Mouse (Mus musculus) hindbrain, embryonic 12.5 days (tissue): ENCODE measurements at regions not wholly inside any gene's neighbourhood (a gene's known extent, or its start where the extent isn't known, plus 50 kb on each side); places are given as distances from the start of the nearest gene placed in this dataset.

Experiments used
- ATAC-seq: fragments of 200-750 bp; cut with Nextera tagmentation; 2 replicates; pipeline ENCODE4 v1.8.0; 2017; ENCODE audit warnings: moderate TSS enrichment; ENCODE audit not compliant: low FRiP score
- H3K27ac ChIP-seq: fragments of 300-500 bp; sonication (generic); 2 replicates; pipeline ENCODE4 v1.5.1; 2016; ENCODE audit warnings: mild to moderate bottlenecking
- H3K27me3 ChIP-seq: fragments of 300-500 bp; sonication (generic); 2 replicates; pipeline ENCODE4 v1.6.1; 2016; ENCODE audit warnings: mild to moderate bottlenecking
- H3K36me3 ChIP-seq: fragments of 300-500 bp; sonication (generic); 2 replicates; pipeline ENCODE4 v1.6.1; 2016; ENCODE audit warnings: mild to moderate bottlenecking
- H3K4me1 ChIP-seq: fragments of 300-500 bp; sonication (generic); 2 replicates; pipeline ENCODE4 v1.6.1; 2016
- H3K4me2 ChIP-seq: fragments of 300-500 bp; sonication (generic); replicated peaks from 2 replicates; pipeline ENCODE4 v1.6.1; 2016; ENCODE audit warnings: mild to moderate bottlenecking
- H3K4me3 ChIP-seq: fragments of 300-500 bp; sonication (generic); 2 replicates; pipeline ENCODE4 v1.5.1; 2016; ENCODE audit warnings: mild to moderate bottlenecking
- H3K9ac ChIP-seq: fragments of 300-500 bp; sonication (generic); 2 replicates; pipeline ENCODE4 v1.6.1; 2016; ENCODE audit warnings: mild to moderate bottlenecking, moderate library complexity
- H3K9me3 ChIP-seq: fragments of 300-500 bp; sonication (generic); replicated peaks from 2 replicates; pipeline ENCODE4 v1.6.1; 2016; ENCODE audit warnings: mild to moderate bottlenecking
- WGBS: fragments of 180-500 bp; shearing (Covaris S2); methylation state at CpG from one replicate; pipeline ENCODE4 v1.1.7; 2016; 5-methylcytosine and 5-hydroxymethylcytosine counted together

DNA sequence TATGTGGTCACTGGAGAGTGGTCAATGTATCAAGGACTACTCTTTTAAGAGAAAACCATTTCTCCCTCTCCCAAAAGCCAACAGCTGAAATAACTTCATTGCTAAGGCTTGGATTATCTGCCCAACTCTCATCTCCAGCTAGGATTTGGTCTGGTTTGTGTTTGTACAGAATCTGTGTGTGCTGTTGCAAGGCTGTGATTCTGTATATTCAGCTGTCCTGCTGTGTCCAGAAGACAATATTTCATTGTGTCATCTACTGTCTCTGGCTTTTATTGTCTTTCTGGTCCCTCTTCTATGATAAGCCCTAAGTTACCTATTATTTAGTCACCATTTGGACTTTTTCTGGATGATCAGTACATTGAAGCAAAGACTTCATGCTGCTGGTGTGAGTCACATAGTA lies 110.9 kb downstream of the Cenpc1 start:
- ATAC-seq = no peak
- no peak overlapping the region for H3K9ac ChIP-seq
- no peaks in the 10 kb centered on the region for H3K9me3 ChIP-seq
- H3K27me3 ChIP-seq = no peaks in the 10 kb centered on the region
- no peak overlapping the region for H3K27ac ChIP-seq
- H3K4me3 ChIP-seq = no peak overlapping the region
- H3K4me1 ChIP-seq = no peaks in the 10 kb centered on the region
- H3K4me2 ChIP-seq = no peak overlapping the region
- H3K36me3 ChIP-seq = no peaks in the 10 kb centered on the region

DNA sequence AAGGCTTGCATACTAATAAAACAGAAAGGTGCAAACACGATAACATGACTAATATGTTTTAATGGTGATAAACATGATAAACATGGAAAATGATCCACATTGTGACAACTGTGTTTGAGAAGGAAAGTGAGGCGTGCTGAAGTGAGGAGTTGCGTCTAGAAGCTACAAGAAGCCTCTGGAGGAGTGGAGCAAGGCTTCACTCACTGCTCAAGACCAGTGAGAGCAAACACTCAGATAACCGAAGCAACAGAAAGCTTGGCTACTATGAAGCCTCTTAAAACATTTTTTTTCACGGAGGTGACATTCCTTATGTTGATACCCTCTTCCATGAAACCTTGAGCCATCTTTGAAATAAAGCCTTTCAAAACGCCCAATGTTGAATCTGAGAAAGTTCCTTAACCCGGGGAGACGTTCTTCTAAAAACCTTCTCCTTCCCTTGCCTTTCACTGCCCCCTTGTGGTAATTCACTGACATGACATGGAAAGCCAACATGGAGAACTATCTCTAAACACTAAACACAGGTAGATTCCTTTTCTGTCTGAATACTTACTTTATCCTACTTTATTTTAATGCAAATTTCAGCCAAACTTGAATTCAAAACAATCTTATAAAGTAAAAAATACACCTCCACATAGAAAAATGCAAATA lies 128.6 kb downstream of the Cenpc1 start:
- Histone ChIP-seq H3K9me3 (no peaks in the 10 kb centered on the region), H3K4me3 (no peak overlapping the region), H3K36me3 (no peaks in the 10 kb centered on the region), H3K4me2 (0 out of 2 replicates have a peak overlapping the region, but pooled peaks have one; percentile 19), H3K27ac (no peak overlapping the region), H3K9ac (no peak overlapping the region), H3K4me1 (no peaks in the 10 kb centered on the region), H3K27me3 (no peaks in the 10 kb centered on the region)
- ATAC-seq = no peak
- 40% methylated on average over 8 of the region's 8 CpGs for WGBS

DNA sequence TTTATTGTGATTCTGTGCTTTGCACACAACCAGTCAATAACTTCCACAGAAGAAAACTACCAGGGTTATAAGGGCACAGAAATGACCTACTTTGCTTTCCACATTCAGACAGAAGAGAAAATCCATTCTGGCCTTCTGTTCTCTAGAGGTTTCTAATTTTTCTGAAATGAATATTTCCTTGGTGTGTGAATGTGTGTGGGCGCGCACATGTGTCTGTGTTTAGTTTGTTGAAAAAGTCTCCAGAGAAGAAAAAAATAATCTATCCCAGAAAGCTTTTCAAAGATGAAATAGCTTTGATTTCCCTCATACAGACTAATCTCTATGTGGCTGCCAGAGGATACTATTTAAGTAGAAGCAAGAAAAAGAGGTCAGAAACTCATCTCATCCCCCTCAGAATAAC lies 147.1 kb downstream of the Cenpc1 start:
- no peak for ATAC-seq
- Histone ChIP-seq H3K9ac (no peak overlapping the region), H3K4me1 (no peaks in the 10 kb centered on the region), H3K9me3 (no peaks in the 10 kb centered on the region), H3K27me3 (no peaks in the 10 kb centered on the region), H3K4me3 (no peak overlapping the region), H3K4me2 (no peak overlapping the region), H3K27ac (no peak overlapping the region), H3K36me3 (no peaks in the 10 kb centered on the region)
- 100% methylated on average over 2 of the region's 2 CpGs for WGBS

DNA sequence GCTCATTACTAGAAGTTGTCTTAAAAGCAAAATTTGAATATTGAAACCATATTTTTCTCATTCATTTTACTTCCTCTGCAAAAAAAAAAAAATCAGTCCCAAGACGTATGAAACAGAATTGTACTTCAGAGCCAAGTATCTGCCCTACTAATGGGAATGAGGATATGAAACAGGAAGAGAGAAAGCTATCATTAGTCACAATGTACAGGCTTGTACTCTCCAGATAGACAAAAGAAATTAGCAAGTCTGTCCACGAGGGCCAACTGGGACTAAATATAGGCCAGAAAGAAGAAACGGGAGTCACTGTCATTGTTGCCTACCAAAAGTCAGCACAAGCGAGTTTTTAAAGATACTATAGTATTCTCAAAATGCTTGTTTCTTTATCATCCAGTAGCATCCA lies 150.4 kb downstream of the Cenpc1 start:
- no peaks in the 10 kb centered on the region for H3K9me3 ChIP-seq
- no peaks in the 10 kb centered on the region for H3K4me1 ChIP-seq
- H3K27me3 ChIP-seq = no peaks in the 10 kb centered on the region
- H3K9ac ChIP-seq = no peak overlapping the region
- H3K4me2 ChIP-seq = no peak overlapping the region
- H3K27ac ChIP-seq = no peak overlapping the region
- ATAC-seq = no peak
- 80% methylated on average over 4 of the region's 4 CpGs for WGBS
- H3K36me3 ChIP-seq = no peaks in the 10 kb centered on the region
- no peak overlapping the region for H3K4me3 ChIP-seq

DNA sequence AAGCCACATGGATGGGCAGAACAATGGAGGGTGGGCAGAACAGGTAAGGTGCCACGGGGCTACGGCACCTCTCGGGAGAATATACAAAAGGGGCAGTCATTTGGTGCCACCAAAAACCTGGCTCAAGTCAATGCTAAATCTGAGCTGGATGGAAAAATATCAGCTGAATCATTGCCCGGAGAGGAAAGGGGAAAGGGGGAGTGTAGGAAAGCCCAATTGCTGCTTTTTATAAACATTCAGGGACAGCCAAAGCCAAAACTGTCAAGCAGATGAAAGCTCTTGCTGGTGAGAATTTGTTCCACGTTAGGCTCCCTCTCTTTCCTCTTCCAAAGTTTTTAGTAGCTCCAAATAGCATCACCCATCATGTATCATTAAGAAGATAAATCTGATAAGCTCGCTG lies 168.9 kb downstream of the Cenpc1 start:
- Histone ChIP-seq H3K4me2 (no peak overlapping the region), H3K27ac (no peak overlapping the region), H3K9me3 (no peaks in the 10 kb centered on the region), H3K36me3 (no peaks in the 10 kb centered on the region), H3K27me3 (no peaks in the 10 kb centered on the region), H3K9ac (no peak overlapping the region), H3K4me3 (no peak overlapping the region), H3K4me1 (no peaks in the 10 kb centered on the region)
- ATAC-seq = no peak
- WGBS = 89% methylated on average over 6 of the region's 6 CpGs

DNA sequence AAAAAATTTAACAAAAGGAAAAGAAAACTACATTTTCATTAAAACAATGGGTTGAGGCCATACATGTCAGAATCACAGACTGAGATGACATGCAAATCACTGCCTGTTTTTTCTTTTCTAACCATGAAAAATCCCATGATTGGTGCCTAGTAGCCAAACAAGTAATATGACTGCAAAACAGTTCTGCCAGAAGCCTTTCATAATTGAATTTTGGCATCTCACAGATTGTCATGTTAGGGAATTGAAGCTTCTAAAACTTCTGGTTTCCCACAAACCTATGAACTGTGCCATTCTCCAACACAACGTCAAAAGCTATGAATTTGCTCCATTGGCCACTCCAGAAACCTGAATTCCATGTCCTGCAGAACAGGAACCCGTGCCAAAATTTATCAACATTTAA lies 169.6 kb downstream of the Cenpc1 start:
- H3K9ac ChIP-seq = no peak overlapping the region
- no peaks in the 10 kb centered on the region for H3K27me3 ChIP-seq
- WGBS = 80% methylated on average over 2 of the region's 2 CpGs
- no peak for ATAC-seq
- H3K4me1 ChIP-seq = no peaks in the 10 kb centered on the region
- H3K27ac ChIP-seq = no peak overlapping the region
- no peaks in the 10 kb centered on the region for H3K9me3 ChIP-seq
- no peak overlapping the region for H3K4me2 ChIP-seq
- no peak overlapping the region for H3K4me3 ChIP-seq
- no peaks in the 10 kb centered on the region for H3K36me3 ChIP-seq

DNA sequence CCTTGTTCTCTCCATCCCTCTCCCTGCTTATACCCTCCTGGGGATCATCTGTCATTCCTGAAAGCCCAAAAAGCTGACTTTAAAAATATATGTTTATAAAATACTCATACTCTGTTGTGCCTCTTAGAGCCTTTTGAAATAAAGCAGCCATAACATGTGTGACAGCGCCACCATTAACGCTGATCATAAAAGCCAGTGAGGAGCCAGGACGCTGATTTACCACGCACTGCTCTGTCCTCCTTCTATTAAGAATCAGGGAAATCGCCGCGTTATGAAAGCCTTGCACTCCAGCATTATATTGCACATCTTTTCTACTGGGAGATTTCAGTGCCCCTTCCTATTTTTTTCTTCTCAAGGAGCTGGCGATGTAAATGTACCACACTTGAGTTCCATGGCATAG lies 195.1 kb downstream of the Cenpc1 start:
- Histone ChIP-seq H3K9me3 (no peaks in the 10 kb centered on the region), H3K27me3 (no peaks in the 10 kb centered on the region), H3K4me3 (no peak overlapping the region), H3K27ac (no peak overlapping the region), H3K4me1 (no peaks in the 10 kb centered on the region), H3K9ac (no peak overlapping the region), H3K36me3 (no peaks in the 10 kb centered on the region), H3K4me2 (no peak overlapping the region)
- no peak for ATAC-seq
- WGBS = 80% methylated on average over 8 of the region's 8 CpGs

DNA sequence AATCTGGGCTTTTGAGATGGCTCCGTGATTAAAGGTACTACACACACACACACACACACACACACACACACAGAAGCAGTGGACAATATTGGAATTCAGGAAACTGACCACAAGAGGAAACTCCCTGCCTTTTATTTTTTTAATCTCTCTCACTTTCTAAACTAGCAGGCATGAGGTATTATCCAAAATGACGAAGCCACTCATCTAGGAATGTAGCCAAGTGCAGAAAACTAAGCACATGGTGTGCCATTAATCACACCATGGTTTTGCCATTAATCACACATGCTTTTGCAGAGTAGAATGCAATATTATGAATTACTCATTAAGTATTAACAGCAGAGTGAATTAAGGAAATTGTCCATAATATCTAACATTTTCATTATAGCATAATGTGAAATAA lies 232.8 kb downstream of the Cenpc1 start:
- no peak for ATAC-seq
- 85% methylated on average over 2 of the region's 2 CpGs for WGBS
- no peaks in the 10 kb centered on the region for H3K4me1 ChIP-seq
- no peak overlapping the region for H3K4me2 ChIP-seq
- no peaks in the 10 kb centered on the region for H3K36me3 ChIP-seq
- H3K27ac ChIP-seq = no peak overlapping the region
- no peaks in the 10 kb centered on the region for H3K9me3 ChIP-seq
- no peaks in the 10 kb centered on the region for H3K27me3 ChIP-seq
- H3K4me3 ChIP-seq = no peak overlapping the region
- H3K9ac ChIP-seq = no peak overlapping the region

DNA sequence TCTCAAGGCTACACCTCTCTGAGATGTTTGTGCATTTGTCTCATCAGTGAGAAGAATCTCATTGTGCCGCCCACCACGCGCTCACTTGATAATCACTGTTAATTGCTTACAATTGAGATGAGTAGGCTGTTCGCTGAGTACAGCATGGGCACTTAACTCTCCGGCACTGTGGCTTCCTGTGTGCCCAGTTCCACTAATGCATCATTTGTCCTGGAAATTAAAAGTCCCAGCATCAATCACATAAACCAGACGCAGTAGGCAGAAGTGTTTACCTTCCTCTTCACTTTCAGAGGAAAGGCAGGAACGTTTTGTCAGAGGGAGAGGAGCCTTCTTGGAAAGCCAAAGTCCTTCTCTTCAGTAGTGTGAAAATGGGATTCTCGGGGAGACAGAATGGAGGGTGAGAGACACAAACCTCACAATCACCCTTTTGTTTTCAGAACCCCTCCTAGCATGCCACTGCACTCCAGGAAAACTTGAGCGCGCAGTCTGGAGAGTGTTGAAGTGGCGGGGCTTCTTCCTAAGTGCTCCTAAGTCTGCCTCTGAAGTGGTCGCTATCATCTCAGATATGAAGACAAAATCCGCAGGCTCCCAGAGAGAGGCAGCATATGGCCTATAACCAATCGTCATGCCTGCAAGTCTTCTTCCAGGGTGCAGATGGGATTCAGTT lies 269.7 kb downstream of the Cenpc1 start:
- Histone ChIP-seq H3K4me2 (no peak overlapping the region), H3K9me3 (no peaks in the 10 kb centered on the region), H3K4me1 (no peaks in the 10 kb centered on the region), H3K9ac (no peak overlapping the region), H3K27me3 (no peaks in the 10 kb centered on the region), H3K36me3 (no peaks in the 10 kb centered on the region), H3K27ac (no peak overlapping the region), H3K4me3 (no peak overlapping the region)
- no peak for ATAC-seq
- WGBS = 80% methylated on average over 14 of the region's 14 CpGs

DNA sequence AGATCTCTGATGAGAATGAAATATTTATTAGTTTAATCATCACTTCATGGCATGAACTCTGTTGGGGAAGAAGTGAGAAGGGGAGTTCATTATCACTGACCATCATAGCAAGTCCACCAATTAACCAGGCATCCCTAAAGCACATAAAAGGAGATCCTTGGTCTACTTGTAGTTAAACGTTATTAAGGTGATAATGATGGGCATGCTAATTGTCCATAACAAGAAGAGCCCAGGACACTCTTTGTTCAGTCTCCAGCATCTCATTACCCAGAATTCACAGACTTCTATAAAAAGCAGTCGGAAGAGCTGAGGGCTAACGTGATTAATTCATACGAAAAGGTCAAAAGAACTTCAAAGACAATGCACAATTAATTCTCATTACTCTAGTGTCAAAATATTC lies 272.2 kb downstream of the Cenpc1 start:
- no peak overlapping the region for H3K4me2 ChIP-seq
- no peaks in the 10 kb centered on the region for H3K9me3 ChIP-seq
- H3K9ac ChIP-seq = no peak overlapping the region
- no peaks in the 10 kb centered on the region for H3K4me1 ChIP-seq
- WGBS = 63% methylated on average over 4 of the region's 4 CpGs
- H3K27me3 ChIP-seq = no peaks in the 10 kb centered on the region
- H3K4me3 ChIP-seq = no peak overlapping the region
- no peak overlapping the region for H3K27ac ChIP-seq
- no peak for ATAC-seq
- no peaks in the 10 kb centered on the region for H3K36me3 ChIP-seq

DNA sequence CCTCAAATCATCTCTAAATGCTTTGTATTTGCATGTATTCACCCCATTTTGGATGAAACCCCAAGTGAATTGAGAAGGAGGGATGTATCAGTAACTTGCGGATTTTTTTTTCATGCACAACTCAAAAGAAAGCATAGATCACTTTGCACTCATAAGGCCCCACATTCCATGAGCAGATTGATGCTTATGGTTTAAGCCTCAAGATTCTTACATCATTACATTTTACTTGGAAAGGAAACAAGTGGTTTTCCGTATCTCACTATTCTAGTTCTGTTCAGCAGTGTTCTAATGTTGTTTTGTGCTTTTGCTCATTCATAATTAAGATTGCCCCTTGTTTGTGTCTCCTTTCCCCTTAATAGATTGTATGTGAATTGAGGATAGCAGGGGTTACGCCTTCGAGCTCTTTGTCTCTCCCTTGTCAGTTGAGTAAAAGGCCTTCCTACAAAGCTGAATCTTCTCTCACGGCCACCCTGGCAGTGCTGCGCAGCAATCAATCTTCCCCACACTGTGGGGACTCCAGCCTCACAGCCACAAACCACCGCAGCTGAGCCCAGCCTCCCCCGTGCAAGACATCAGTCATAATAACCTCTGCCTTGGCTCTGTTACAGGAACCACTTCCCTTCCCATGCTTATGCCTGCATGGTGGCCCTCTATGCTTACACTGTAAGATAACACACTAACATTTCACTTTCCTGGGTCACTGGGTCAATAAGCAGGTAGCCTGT lies 284.5 kb downstream of the Cenpc1 start:
- no peak overlapping the region for H3K4me3 ChIP-seq
- peak overlapping the region; percentile 40; the same call in 1 of the 2 replicates for H3K27ac ChIP-seq
- no peaks in the 10 kb centered on the region for H3K4me1 ChIP-seq
- no peak overlapping the region for H3K4me2 ChIP-seq
- no peaks in the 10 kb centered on the region for H3K27me3 ChIP-seq
- H3K9ac ChIP-seq = no peak overlapping the region
- H3K36me3 ChIP-seq = no peaks in the 10 kb centered on the region
- peak; percentile 88 for ATAC-seq
- no peaks in the 10 kb centered on the region for H3K9me3 ChIP-seq
- WGBS = 23% methylated on average over 8 of the region's 8 CpGs

DNA sequence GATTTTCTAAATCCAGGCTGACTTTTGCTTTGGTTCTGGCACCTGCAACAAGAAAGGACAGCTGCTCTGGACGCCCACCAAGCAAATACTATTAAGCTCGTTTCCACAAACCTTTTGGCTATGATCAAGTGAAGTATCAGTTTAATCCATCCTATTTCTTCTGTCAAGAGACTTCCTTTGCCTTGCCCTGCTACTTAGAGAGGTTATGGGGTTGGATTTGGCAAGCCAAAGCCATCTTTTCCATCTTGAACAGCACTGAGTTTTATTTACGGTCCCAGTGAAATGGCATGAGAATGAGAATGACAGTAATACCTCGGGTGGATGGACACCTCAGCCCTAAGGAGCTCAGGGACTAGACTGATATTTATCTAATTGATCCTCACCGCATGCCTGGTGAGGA lies 285.4 kb downstream of the Cenpc1 start:
- ATAC-seq = no peak
- peak overlapping the region; percentile 52; the same call in 1 of the 2 replicates for H3K27ac ChIP-seq
- no peaks in the 10 kb centered on the region for H3K27me3 ChIP-seq
- 59% methylated on average over 5 of the region's 5 CpGs for WGBS
- H3K4me1 ChIP-seq = no peaks in the 10 kb centered on the region
- no peak overlapping the region for H3K4me3 ChIP-seq
- no peak overlapping the region for H3K4me2 ChIP-seq
- H3K9ac ChIP-seq = no peak overlapping the region
- no peaks in the 10 kb centered on the region for H3K9me3 ChIP-seq
- H3K36me3 ChIP-seq = no peaks in the 10 kb centered on the region

DNA sequence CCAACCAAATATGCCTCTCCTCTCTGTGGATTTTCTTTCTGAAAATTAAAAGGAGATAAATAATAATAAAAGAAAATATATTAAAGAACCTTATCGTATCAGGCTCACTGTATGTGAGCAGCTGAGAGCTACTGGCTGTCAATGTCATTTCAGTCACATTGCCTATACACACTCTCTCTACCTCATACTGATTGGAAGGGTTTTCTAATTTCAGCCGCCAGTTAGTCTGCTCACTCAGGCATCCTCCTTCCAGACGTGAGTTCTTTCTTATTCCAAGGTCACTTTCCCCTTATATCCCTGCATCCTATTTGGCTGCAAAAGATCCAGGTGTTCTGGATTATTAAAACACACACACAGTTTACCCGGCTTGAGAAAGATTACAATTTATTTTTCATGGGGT lies 286.2 kb downstream of the Cenpc1 start:
- Histone ChIP-seq H3K27ac (no peak overlapping the region), H3K4me3 (no peak overlapping the region), H3K9ac (no peak overlapping the region), H3K4me2 (no peak overlapping the region), H3K27me3 (no peaks in the 10 kb centered on the region), H3K9me3 (no peaks in the 10 kb centered on the region), H3K36me3 (no peaks in the 10 kb centered on the region), H3K4me1 (no peaks in the 10 kb centered on the region)
- ATAC-seq = 0 out of 2 replicates have a peak, but pooled peaks have one; percentile 49
- 56% methylated on average over 4 of the region's 4 CpGs for WGBS
